Mouse (Mus musculus) c-Kit-negative CD71-positive TER-119-positive erythroid progenitor cells, embryonic 14.5 days (primary cell): ENCODE results near the gene Mael.

Source experiments
- DNase-seq: peaks from one replicate; pipeline ENCODE4 v3.0.0-alpha.2; 2013; ENCODE audit warnings: low read depth, low spot score

The Mael gene

GRCm38 (mm10) chr1:166209371-166209770, 29.2 kb downstream of the Mael start:
- no peak for DNase-seq

GRCm38 (mm10) chr1:166205159-166205558, 33.4 kb downstream of the Mael start:
- DNase-seq, result no peak

- DNase-seq, result no peak
These were observed 34.4 kb downstream of the Mael start for GRCm38 (mm10) chr1:166204171-166204570.

- no peak for DNase-seq
These were observed 48.7 kb downstream of the Mael start for GRCm38 (mm10) chr1:166189821-166190220.

- no peak for DNase-seq
These were observed 53.2 kb downstream of the Mael start for GRCm38 (mm10) chr1:166185357-166185756.

GRCm38 (mm10) chr1:166184391-166185229, 53.9 kb downstream of the Mael start:
- no peak for DNase-seq

- DNase-seq, result no peak
These were observed 55.5 kb downstream of the Mael start for GRCm38 (mm10) chr1:166182952-166183627.

GRCm38 (mm10) chr1:166181510-166181909, 57.0 kb downstream of the Mael start:
- no peak for DNase-seq

GRCm38 (mm10) chr1:166173621-166174020, 64.9 kb downstream of the Mael start:
- DNase-seq, result no peak

GRCm38 (mm10) chr1:166172992-166173391, 65.6 kb downstream of the Mael start:
- DNase-seq, result no peak

GRCm38 (mm10) chr1:166170852-166171251, 67.7 kb downstream of the Mael start:
- DNase-seq, result no peak

GRCm38 (mm10) chr1:166169713-166170112, 68.8 kb downstream of the Mael start:
- DNase-seq, result no peak

- no peak for DNase-seq
These were observed 70.5 kb downstream of the Mael start for GRCm38 (mm10) chr1:166168017-166168416.

- DNase-seq, result no peak
These were observed 71.1 kb downstream of the Mael start for GRCm38 (mm10) chr1:166167405-166167804.

GRCm38 (mm10) chr1:166165159-166165558, 73.4 kb downstream of the Mael start:
- no peak for DNase-seq

- no peak for DNase-seq
These were observed 74.0 kb downstream of the Mael start for GRCm38 (mm10) chr1:166164580-166164979.

GRCm38 (mm10) chr1:166160569-166161445, 77.7 kb downstream of the Mael start:
- DNase-seq, result peak; percentile 15

GRCm38 (mm10) chr1:166160111-166160510, 78.4 kb downstream of the Mael start:
- DNase-seq, result no peak

GRCm38 (mm10) chr1:166158664-166159063, 79.9 kb downstream of the Mael start:
- no peak for DNase-seq

- DNase-seq, result no peak
These were observed 80.8 kb downstream of the Mael start for GRCm38 (mm10) chr1:166157712-166158111.

- no peak for DNase-seq
These were observed 83.4 kb downstream of the Mael start for GRCm38 (mm10) chr1:166155113-166155494.
